In genomic region chr10:68445244-68445811, GRCm38 (mm10) we compare ENCODE assay signal across 12 mouse cellular contexts.
DNase-seq lines count a peak whose midpoint lies in the region; ATAC-seq lines count a peak whose summit lies in the region.
"Had no signal": no experiment of that assay in that cellular context is flagged by ENCODE, and none has a peak within 500 bp of the region (broad histone marks: within the 10 kb centered on the region; RNA-seq: fewer than 3 reads in every experiment).

No protein-coding gene starts in this region.

- H3K27me3 ChIP-seq in kidney, embryonic 14.5 days (ENCODE audit: control insufficient read depth, insufficient read depth, low read length), result no peaks in the 10 kb centered on the region
- H3K27me3 ChIP-seq in embryonic facial prominence, embryonic 14.5 days (replicated peaks; ENCODE audit: control insufficient read depth, insufficient read depth, low read length), result no peaks in the 10 kb centered on the region
- H3K27me3 ChIP-seq in liver, embryonic 16.5 days (ENCODE audit: control insufficient read depth, insufficient read depth, low read depth, low read length), result no peaks in the 10 kb centered on the region
- H3K27me3 ChIP-seq: embryonic facial prominence, embryonic 12.5 days; neural tube, embryonic 12.5 days had no signal

- peak overlapping the region; percentile 60 for H3K27ac ChIP-seq in kidney, embryonic 14.5 days (ENCODE audit: low read depth, low read length)
- H3K27ac ChIP-seq in embryonic facial prominence, embryonic 14.5 days (replicated peaks; ENCODE audit: low read depth, low read length), result peak overlapping the region; percentile 39; the same call in 1 of the 2 replicates
- peak overlapping the region; percentile 87; the same call in 1 of the 2 replicates for H3K27ac ChIP-seq in liver, embryonic 16.5 days (ENCODE audit: low read length)
- H3K27ac ChIP-seq: embryonic facial prominence, embryonic 12.5 days; hindbrain, postnatal 0 days; left cerebral cortex, adult 2 months; neural tube, embryonic 12.5 days had no signal

- 0 out of 2 replicates have a peak, but pooled peaks have one; percentile 36 for ATAC-seq in kidney, embryonic 14.5 days (ENCODE audit: low FRiP score, low TSS enrichment)
- no peak for ATAC-seq in embryonic facial prominence, embryonic 14.5 days (ENCODE audit: low read depth)
- ATAC-seq in liver, embryonic 16.5 days (ENCODE audit: low read depth), result no peak
- ATAC-seq: hindbrain, postnatal 0 days had no signal

- H3K9me3 ChIP-seq in kidney, embryonic 14.5 days (ENCODE audit: control insufficient read depth, low read length), result no peaks in the 10 kb centered on the region
- H3K9me3 ChIP-seq in embryonic facial prominence, embryonic 14.5 days (ENCODE audit: control insufficient read depth, low read length), result no peaks in the 10 kb centered on the region
- no peaks in the 10 kb centered on the region for H3K9me3 ChIP-seq in liver, embryonic 16.5 days (replicated peaks; ENCODE audit: control insufficient read depth, low read length)
- H3K9me3 ChIP-seq: embryonic facial prominence, embryonic 12.5 days; neural tube, embryonic 12.5 days had no signal

- H3K9ac ChIP-seq in kidney, embryonic 14.5 days (ENCODE audit: low read depth, low read length), result no peak overlapping the region
- no peak overlapping the region for H3K9ac ChIP-seq in embryonic facial prominence, embryonic 14.5 days (ENCODE audit: low read depth, low read length)
- no peak overlapping the region for H3K9ac ChIP-seq in liver, embryonic 16.5 days (ENCODE audit: low read depth, low read length)
- H3K9ac ChIP-seq: embryonic facial prominence, embryonic 12.5 days; neural tube, embryonic 12.5 days had no signal

- DNase-seq in kidney, adult 18-20 months, result no peak
- peak; percentile 58 for DNase-seq in CD4-positive, CD25-positive, alpha-beta regulatory T cell, adult 2 months (ENCODE audit: low read depth, low spot score)
- no peak for DNase-seq in embryonic facial prominence, embryonic 14.5 days (ENCODE audit: low spot score)
- DNase-seq in embryo, embryonic 10.5 days (ENCODE audit: low spot score), result no peak
- no peak for DNase-seq in embryo, embryonic 10 days (ENCODE audit: low spot score)
- DNase-seq: cerebellum, adult 11 months had no signal

- H3K36me3 ChIP-seq in kidney, embryonic 14.5 days (ENCODE audit: control insufficient read depth, insufficient read depth, low read length), result no peaks in the 10 kb centered on the region
- no peaks in the 10 kb centered on the region for H3K36me3 ChIP-seq in embryonic facial prominence, embryonic 14.5 days (ENCODE audit: control insufficient read depth, insufficient read depth, low read length)
- H3K36me3 ChIP-seq in liver, embryonic 16.5 days (ENCODE audit: control insufficient read depth, insufficient read depth), result no peaks in the 10 kb centered on the region
- H3K36me3 ChIP-seq: embryonic facial prominence, embryonic 12.5 days; neural tube, embryonic 12.5 days had no signal

- 35% methylated on average over 8 of the region's 8 CpGs for WGBS in kidney, embryonic 14.5 days
- WGBS in embryonic facial prominence, embryonic 14.5 days, result 56% methylated on average over 8 of the region's 8 CpGs
- 52% methylated on average over 8 of the region's 8 CpGs for WGBS in liver, embryonic 16.5 days (ENCODE audit: insufficient replicate concordance)

- H3K4me1 ChIP-seq in kidney, embryonic 14.5 days (ENCODE audit: control insufficient read depth, insufficient read depth, low read length), result peaks cover 17% of the 10 kb centered on the region
- peaks cover 31% of the 10 kb centered on the region for H3K4me1 ChIP-seq in embryonic facial prominence, embryonic 14.5 days (ENCODE audit: control insufficient read depth, insufficient read depth, low read length)
- H3K4me1 ChIP-seq in liver, embryonic 16.5 days (ENCODE audit: control insufficient read depth, low read depth, low read length), result peaks cover 10% of the 10 kb centered on the region
- H3K4me1 ChIP-seq: neural tube, embryonic 12.5 days had no signal

- H3K4me3 ChIP-seq in kidney, embryonic 14.5 days (ENCODE audit: low read length), result no peak overlapping the region
- no peak overlapping the region for H3K4me3 ChIP-seq in embryonic facial prominence, embryonic 14.5 days (ENCODE audit: low read depth, low read length)
- no peak overlapping the region for H3K4me3 ChIP-seq in liver, embryonic 16.5 days (ENCODE audit: low read depth, low read length)
- H3K4me3 ChIP-seq: embryonic facial prominence, embryonic 12.5 days; left cerebral cortex, adult 2 months; neural tube, embryonic 12.5 days had no signal

- H3K4me2 ChIP-seq in kidney, embryonic 14.5 days (replicated peaks; ENCODE audit: low read depth, low read length), result peak overlapping the region; percentile 29
- H3K4me2 ChIP-seq in embryonic facial prominence, embryonic 14.5 days (ENCODE audit: low read depth, low read length), result 0 out of 2 replicates have a peak overlapping the region, but pooled peaks have one; percentile 7
- no peak overlapping the region; the same call in 1 of the 2 replicates for H3K4me2 ChIP-seq in liver, embryonic 16.5 days (ENCODE audit: low read depth, low read length)
- H3K4me2 ChIP-seq: embryonic facial prominence, embryonic 12.5 days; neural tube, embryonic 12.5 days had no signal
